7 mouse cellular contexts compared by ENCODE assay signal in genomic region chr2:158159376-158160235, GRCm38 (mm10). TPM values are rescaled to one million over a fixed set of nuclear protein-coding genes. Genes with fewer than 3 reads are reported as not detected.
DNase-seq lines count a peak whose midpoint lies in the region; ATAC-seq and TF ChIP-seq lines count a peak whose summit lies in the region.

No protein-coding gene starts in this region.

- ATAC-seq in intestine, postnatal 0 days, result peak; percentile 78
- ATAC-seq in midbrain, embryonic 16.5 days, result no peak

- DNase-seq in ES-CJ7 (ENCODE audit: low read depth, low spot score), result peak; percentile 59
- DNase-seq in embryo, embryonic 10.5 days (ENCODE audit: low spot score), result peak; percentile 56
- DNase-seq in cerebellum, adult 11 months, result no peak
- DNase-seq in layer of hippocampus, postnatal 25 days (ENCODE audit: extremely low spot score in 1 of 2, low spot score in 1 of 2), result no peak

- H3K27me3 ChIP-seq in intestine, postnatal 0 days (replicated peaks; ENCODE audit: control insufficient read depth, insufficient read depth, low read length), result no peaks in the 10 kb centered on the region
- H3K27me3 ChIP-seq in megakaryocyte, embryonic 14.5 days (replicated peaks), result peaks cover 83% of the 10 kb centered on the region
- H3K27me3 ChIP-seq in midbrain, embryonic 16.5 days (ENCODE audit: control insufficient read depth, insufficient read depth, low read depth, low read length), result no peaks in the 10 kb centered on the region

- H3K27ac ChIP-seq in intestine, postnatal 0 days (ENCODE audit: low read depth, low read length), result peak overlapping the region; percentile 57
- H3K27ac ChIP-seq in midbrain, embryonic 16.5 days (ENCODE audit: low read length), result no peak overlapping the region

- H3K9ac ChIP-seq in intestine, postnatal 0 days (ENCODE audit: low read depth, low read length), result no peak overlapping the region
- H3K9ac ChIP-seq in midbrain, embryonic 16.5 days (ENCODE audit: low read depth, low read length), result no peak overlapping the region

- H3K4me2 ChIP-seq in intestine, postnatal 0 days (replicated peaks; ENCODE audit: low read depth), result peak overlapping the region; percentile 46
- H3K4me2 ChIP-seq in midbrain, embryonic 16.5 days (ENCODE audit: low read length), result no peak overlapping the region

- 25% methylated on average over 7 of the region's 7 CpGs for WGBS in intestine, postnatal 0 days
- WGBS in midbrain, embryonic 16.5 days, result 55% methylated on average over 7 of the region's 7 CpGs

- H3K4me3 ChIP-seq in intestine, postnatal 0 days (ENCODE audit: low read depth, low read length), result no peak overlapping the region
- H3K4me3 ChIP-seq in megakaryocyte, embryonic 14.5 days (replicated peaks), result peak overlapping the region; percentile 73
- no peak overlapping the region for H3K4me3 ChIP-seq in midbrain, embryonic 16.5 days (ENCODE audit: low read depth, low read length)

- H3K36me3 ChIP-seq in intestine, postnatal 0 days (ENCODE audit: control insufficient read depth, insufficient read depth), result no peaks in the 10 kb centered on the region
- H3K36me3 ChIP-seq in megakaryocyte, embryonic 14.5 days (replicated peaks; ENCODE audit: low read length), result peaks cover 2% of the 10 kb centered on the region
- no peaks in the 10 kb centered on the region for H3K36me3 ChIP-seq in midbrain, embryonic 16.5 days (ENCODE audit: control insufficient read depth, insufficient read depth, low read length)

- 0 out of 2 replicates have a peak, but pooled peaks cover 17% of the 10 kb centered on the region for H3K4me1 ChIP-seq in intestine, postnatal 0 days (replicated peaks; ENCODE audit: control insufficient read depth, insufficient read depth, low read length)
- H3K4me1 ChIP-seq in megakaryocyte, embryonic 14.5 days, result peaks cover 48% of the 10 kb centered on the region
- H3K4me1 ChIP-seq in midbrain, embryonic 16.5 days (ENCODE audit: control insufficient read depth, insufficient read depth, low read length), result no peaks in the 10 kb centered on the region

- TF ChIP-seq CTCF in intestine, postnatal 0 days (IDR thresholded peaks at IDR 0.05; ENCODE audit: low read depth), result no peak

- no peaks in the 10 kb centered on the region for H3K9me3 ChIP-seq in intestine, postnatal 0 days (ENCODE audit: control insufficient read depth)
- peaks cover 11% of the 10 kb centered on the region for H3K9me3 ChIP-seq in megakaryocyte, embryonic 14.5 days
- no peaks in the 10 kb centered on the region for H3K9me3 ChIP-seq in midbrain, embryonic 16.5 days (replicated peaks; ENCODE audit: control insufficient read depth, low read length, poor library complexity, severe bottlenecking)

RNA-seq across cellular contexts. Expression of gene Tgm2, which starts 13.4 kb away (rescaled TPM):
- 40.0 and 40.4 TPM in 2 replicates for polyA plus RNA-seq in intestine, postnatal 0 days (2015; fragmentation: Nextera tagmentation; extraction: Ambion mirVana)
- 5.6 TPM in 1 of 2 replicates, not detected in the other for polyA plus RNA-seq in megakaryocyte, embryonic 14.5 days (2012; ENCODE audit: insufficient read depth, low replicate concordance)
- polyA plus RNA-seq in midbrain, embryonic 16.5 days (2015; fragmentation: Nextera tagmentation; extraction: Ambion mirVana), result 7.0 and 7.1 TPM in 2 replicates
- 10 to 100 TPM in 1 of 2 experiments, 1 to 10 TPM in 1; 6.3 to 11.2 TPM for total RNA-seq in layer of hippocampus, postnatal 25 days (2021)

Comparison
In these comparisons a context has a peak if more than half of its experiments do, and no peak if none do; other contexts are left out.
1. DNase-seq: peak in ES-CJ7 (single experiment) and embryo, embryonic 10.5 days (single experiment); none in cerebellum, adult 11 months (single experiment) and layer of hippocampus, postnatal 25 days (0 of 2).